Mouse (Mus musculus) liver, embryonic 14.5 days (tissue): ENCODE data around the gene Eno3. TPM values are rescaled to one million over a fixed set of nuclear protein-coding genes. Genes with fewer than 3 reads are reported as not detected.

Source experiments
- ATAC-seq: fragments of 200-750 bp; cut with Nextera tagmentation; 2 replicates; pipeline ENCODE4 v1.8.0; 2017; ENCODE audit warnings: moderate number of reproducible peaks, mild to moderate bottlenecking, moderate library complexity; ENCODE audit not compliant: insufficient read depth
- DNase-seq, 3 experiments: peaks; one replicate each; pipeline ENCODE4 v3.0.0-alpha.2; 2012 to 2013; ENCODE audit warnings: low read depth in 3 of 3, low spot score in 3 of 3
- H3K27ac ChIP-seq: fragments of 300-500 bp; sonication (generic); 2 replicates; pipeline ENCODE4 v1.5.1; 2014; ENCODE audit warnings: moderate library complexity, mild to moderate bottlenecking, control low read depth, inconsistent platforms
- H3K27me3 ChIP-seq: fragments of 300-500 bp; sonication (generic); 2 replicates; pipeline ENCODE4 v1.6.1; 2014; ENCODE audit warnings: mild to moderate bottlenecking, low read length, moderate library complexity; ENCODE audit not compliant: control insufficient read depth, insufficient read depth
- H3K36me3 ChIP-seq: fragments of 300-500 bp; sonication (generic); replicated peaks from 2 replicates; pipeline ENCODE4 v1.6.1; 2014; ENCODE audit warnings: low read depth; ENCODE audit not compliant: control insufficient read depth, insufficient read depth
- H3K4me1 ChIP-seq, 2 experiments: fragments of 200-500 bp in 1 of 2; fragments of 300-500 bp in 1 of 2; sonication (generic) in 1 of 2; replicated peaks; 2 replicates each; pipeline ENCODE4 v1.6.1; 2012 to 2014; ENCODE audit warnings: antibody characterized with exemption in 1 of 2, inconsistent platforms in 1 of 2, low read length in 1 of 2; ENCODE audit not compliant: control insufficient read depth in 2 of 2, insufficient read depth in 2 of 2
- H3K4me2 ChIP-seq: fragments of 300-500 bp; sonication (generic); 2 replicates; pipeline ENCODE4 v1.6.1; 2014; ENCODE audit warnings: low read depth, mild to moderate bottlenecking, control low read depth, moderate library complexity
- H3K4me3 ChIP-seq, 2 experiments: fragments of 200-500 bp in 1 of 2; fragments of 300-500 bp in 1 of 2; sonication (generic) in 1 of 2; 2 replicates each; pipeline ENCODE4 v1.5.1; 2012 to 2014; ENCODE audit warnings: low read depth in 2 of 2, low read length in 2 of 2, mild to moderate bottlenecking in 2 of 2, control low read depth in 1 of 2, inconsistent platforms in 1 of 2, moderate library complexity in 1 of 2; ENCODE audit not compliant: insufficient read depth in 1 of 2
- H3K9ac ChIP-seq: fragments of 300-500 bp; sonication (generic); replicated peaks from 2 replicates; pipeline ENCODE4 v1.6.1; 2014; ENCODE audit warnings: mild to moderate bottlenecking, control low read depth, moderate library complexity
- H3K9me3 ChIP-seq: fragments of 300-500 bp; sonication (generic); 2 replicates; pipeline ENCODE4 v1.6.1; 2016; ENCODE audit warnings: low read length, mixed read lengths; ENCODE audit not compliant: control insufficient read depth
- CTCF ChIP-seq: IDR thresholded peaks from 2 replicates; pipeline ENCODE4 v1.5.1; 2016; ENCODE audit warnings: antibody characterized with exemption, low read depth, control low read depth
- EP300 ChIP-seq: IDR thresholded peaks from 2 replicates; pipeline ENCODE4 v1.6.1; 2016; ENCODE audit warnings: antibody characterized with exemption, low read depth
- WGBS: fragments of 180-500 bp; shearing (Covaris S2); extraction: QIAGEN DNeasy Blood & Tissue Kit; methylation state at CpG from one replicate; pipeline ENCODE4 v1.1.7; 2014; ENCODE audit not compliant: insufficient replicate concordance; 5-methylcytosine and 5-hydroxymethylcytosine counted together
- polyA plus RNA-seq, 2 experiments: library from polyadenylated mRNA; depleted of rRNA in 1 of 2; stranded (reverse) in 1 of 2; unstranded in 1 of 2; fragments of >200 nt; fragmentation: Nextera tagmentation in 1 of 2; extraction: Ambion mirVana in 1 of 2; gene quantifications; 2 replicates each; pipeline versions ENCODE4 v1.2.1 to v1.2.3; 2012 to 2014

The Eno3 gene
- polyA plus RNA-seq, 2 experiments: 3.6 to 3.7 TPM

DNA sequence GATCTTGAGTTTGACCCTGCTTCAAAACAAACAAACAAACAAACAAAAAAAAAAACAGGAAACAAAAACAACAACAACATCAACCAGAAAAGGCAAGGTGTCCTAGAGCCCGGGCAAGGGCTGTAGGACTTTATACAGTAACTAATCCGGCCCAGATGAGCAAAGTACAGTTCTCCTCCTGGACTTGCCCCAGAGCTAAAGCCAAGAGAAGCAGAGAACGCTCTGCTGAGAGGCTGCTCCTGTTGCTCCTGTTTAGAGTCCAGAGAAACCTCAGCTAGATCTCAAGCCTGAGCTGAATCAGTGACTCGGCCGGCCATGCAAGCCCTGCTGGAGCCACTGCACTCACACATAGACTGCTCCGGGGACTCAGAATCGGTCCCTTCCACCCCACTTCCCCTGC lies 26.9 kb upstream of the Eno3 start:
- no peak overlapping the region for H3K4me3 ChIP-seq
- no peak overlapping the region for H3K27ac ChIP-seq
- 29% methylated on average over 7 of the region's 7 CpGs for WGBS
- H3K36me3 ChIP-seq: no peaks in the 10 kb centered on the region
- peaks cover 3 to 4% of the 10 kb centered on the region in 2 experiments; a peak in 2 of 4 replicates for H3K4me1 ChIP-seq
- DNase-seq: no peak
- no peaks in the 10 kb centered on the region for H3K9me3 ChIP-seq
- no peaks in the 10 kb centered on the region for H3K27me3 ChIP-seq
- peak overlapping the region; percentile 13; the same call in 1 of the 2 replicates for H3K4me2 ChIP-seq
- TF ChIP-seq CTCF (no peak), EP300 (no peak)
- peak overlapping the region; percentile 9; the same call in 1 of the 2 replicates for H3K9ac ChIP-seq
- ATAC-seq: no peak

DNA sequence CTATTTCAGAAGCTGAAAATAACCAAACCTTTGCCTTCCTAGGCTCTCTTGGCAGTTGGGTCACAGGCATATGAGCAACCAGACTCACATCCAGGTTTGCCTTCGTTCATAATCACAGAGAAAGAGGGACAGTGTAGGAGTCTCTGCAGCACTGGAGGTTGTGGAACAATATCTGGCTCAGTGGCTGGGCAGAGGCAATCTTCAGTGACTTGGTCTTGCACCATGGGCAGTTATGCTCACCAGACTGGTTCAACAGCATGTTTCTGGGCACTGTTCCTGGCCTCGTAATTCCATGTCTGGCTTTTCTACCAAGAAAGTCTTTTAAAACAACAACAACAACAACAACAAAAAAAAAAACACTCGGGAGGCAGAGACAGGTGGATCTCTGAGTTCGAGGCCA lies 21.4 kb upstream of the Eno3 start:
- DNase-seq (no peak), ATAC-seq (no peak)
- Histone ChIP-seq H3K36me3 (no peaks in the 10 kb centered on the region), H3K4me1 (peaks cover 30 to 35% of the 10 kb centered on the region in 2 experiments), H3K9me3 (no peaks in the 10 kb centered on the region), H3K4me3 (no peak overlapping the region), H3K27ac (no peak overlapping the region), H3K9ac (no peak overlapping the region), H3K4me2 (no peak overlapping the region), H3K27me3 (no peaks in the 10 kb centered on the region)
- no peak for TF ChIP-seq EP300
- TF ChIP-seq CTCF: no peak
- WGBS: 68% methylated on average over 4 of the region's 4 CpGs

DNA sequence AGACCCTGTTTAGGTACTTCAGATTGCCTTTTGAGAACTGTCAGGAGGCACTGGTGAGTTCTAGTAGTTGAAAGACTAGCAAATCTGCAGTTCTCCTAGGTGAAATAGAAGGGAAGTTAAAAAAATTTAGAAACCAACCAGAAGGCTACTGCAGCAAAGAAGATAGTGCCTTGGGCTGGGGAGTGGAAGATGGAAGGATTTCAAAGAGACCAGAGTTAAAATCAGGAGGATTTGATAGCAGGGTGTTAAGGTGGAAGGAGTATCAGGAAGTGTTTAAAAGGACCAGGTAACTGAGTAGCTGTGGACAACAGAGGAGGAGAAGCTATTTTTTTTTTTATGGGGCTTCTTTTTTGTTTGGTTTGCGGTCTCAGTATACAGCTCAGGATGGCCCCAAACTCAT lies 19.2 kb upstream of the Eno3 start:
- ATAC-seq (no peak), DNase-seq (no peak)
- no peak for TF ChIP-seq EP300
- no peak for TF ChIP-seq CTCF
- 70% methylated on average over 1 of the region's 1 CpGs for WGBS
- Histone ChIP-seq H3K9me3 (no peaks in the 10 kb centered on the region), H3K27ac (peak overlapping the region; percentile 93), H3K9ac (no peak overlapping the region), H3K4me1 (peaks cover 30 to 35% of the 10 kb centered on the region in 2 experiments), H3K4me2 (no peak overlapping the region), H3K36me3 (no peaks in the 10 kb centered on the region), H3K27me3 (no peaks in the 10 kb centered on the region), H3K4me3 (no peak overlapping the region)

GRCm38 (mm10) chr11:70638293-70638692 lies 18.7 kb upstream of the Eno3 start:
- TF ChIP-seq CTCF: no peak
- no peak for TF ChIP-seq EP300
- H3K27ac ChIP-seq: peak overlapping the region; percentile 93
- WGBS: 24% methylated on average over 1 of the region's 1 CpGs
- H3K9me3 ChIP-seq: no peaks in the 10 kb centered on the region
- peak overlapping the region; percentile 74 for H3K4me2 ChIP-seq
- no peaks in the 10 kb centered on the region for H3K36me3 ChIP-seq
- H3K9ac ChIP-seq: peak overlapping the region; percentile 63
- peaks cover 30 to 35% of the 10 kb centered on the region in 2 experiments for H3K4me1 ChIP-seq
- ATAC-seq: peak; percentile 18; the same call in 1 of the 2 replicates
- peak overlapping the region in 1 of 2 experiments; percentile 32; a peak in 2 of 4 replicates for H3K4me3 ChIP-seq
- no peak for DNase-seq
- no peaks in the 10 kb centered on the region for H3K27me3 ChIP-seq

DNA sequence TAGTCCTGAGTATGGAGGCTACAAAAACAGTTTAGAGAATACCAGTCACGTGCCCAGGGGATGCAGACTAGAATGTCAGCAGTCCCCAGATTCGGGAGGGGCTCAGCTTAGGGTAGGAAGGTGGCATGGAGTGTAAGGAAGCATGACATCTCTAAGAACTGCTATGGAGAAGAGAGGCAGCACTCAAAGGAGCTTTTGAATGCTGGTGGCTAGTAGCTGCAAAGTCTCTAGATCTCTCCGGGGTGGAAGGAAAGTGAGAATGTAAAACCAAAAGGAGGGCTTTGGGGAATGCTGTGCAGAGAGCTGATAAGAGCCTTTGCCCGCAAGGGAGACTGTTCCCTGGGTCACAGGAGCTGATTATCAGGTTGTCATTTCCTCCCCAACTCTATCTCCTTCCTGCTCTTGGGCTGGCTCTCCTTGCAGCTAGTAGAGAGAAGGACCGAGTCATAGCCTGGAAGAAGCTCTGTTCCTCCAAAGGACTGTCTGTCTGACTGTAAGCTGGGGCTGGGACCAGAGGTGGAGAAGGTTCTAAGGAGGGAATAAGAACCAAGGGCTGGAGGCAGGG lies 18.2 kb upstream of the Eno3 start, which contains the start of gene Gp1ba:
Gene Gp1ba (plus strand): TSS at position 409 of the 565 bp plus-strand sequence.
- peak within 1 kb of the TSS; percentile 93 for H3K27ac ChIP-seq
- TF ChIP-seq CTCF (no peak), EP300 (peak; percentile 83)
- ATAC-seq (peak; percentile 87), DNase-seq (peak in 2 of 3 experiments; percentile 65 to 66)
- H3K4me3 ChIP-seq: peak within 1 kb of the TSS; percentile 32 to 41
- H3K4me2 ChIP-seq: peak within 1 kb of the TSS; percentile 74
- H3K9ac ChIP-seq: peak within 1 kb of the TSS; percentile 63
- H3K4me1 ChIP-seq: peaks cover 30 to 35% of the 10 kb centered on the region in 2 experiments
- H3K9me3 ChIP-seq: no peaks in the 10 kb centered on the region
- 3% methylated on average over 5 of the region's 5 CpGs for WGBS
- no peaks in the 10 kb centered on the region for H3K36me3 ChIP-seq
- no peaks in the 10 kb centered on the region for H3K27me3 ChIP-seq
